Mouse (Mus musculus) left cerebral cortex, adult 11 months (tissue): ENCODE results near the gene Gm8765.
"Not testable (repeated sequence)": the region's sequence is repeated elsewhere in the genome, so short reads cannot be mapped to it uniquely, and the experiment has no call there.

Experiments
- DNase-seq: peaks from one replicate; pipeline ENCODE4 v3.0.0; 2022; ENCODE audit warnings: low spot score

Gm8765 gene

GRCm38 (mm10) chr13:50698012-50698411 lies at the start of gene Gm8765:
Gene Gm8765 (plus strand): TSS chr13:50698312.
- DNase-seq, result not testable (repeated sequence)

GRCm38 (mm10) chr13:50648771-50649170 lies 49.3 kb upstream of the Gm8765 start:
- DNase-seq, result not testable (repeated sequence)

GRCm38 (mm10) chr13:50750282-50750681 lies 52.2 kb downstream of the Gm8765 start:
- DNase-seq, result not testable (repeated sequence)

GRCm38 (mm10) chr13:50751732-50752131 lies 53.6 kb downstream of the Gm8765 start:
- no peak for DNase-seq

GRCm38 (mm10) chr13:50752961-50753360 lies 54.8 kb downstream of the Gm8765 start:
- DNase-seq, result not testable (repeated sequence)
